Mouse (Mus musculus) lung, postnatal 0 days (tissue): ENCODE measurements around the gene Atpaf1.

ENCODE experiments used
- CTCF ChIP-seq: IDR thresholded peaks from 2 replicates; pipeline ENCODE4 v1.5.1; 2016; ENCODE audit warnings: antibody characterized with exemption, mild to moderate bottlenecking
- EP300 ChIP-seq: IDR thresholded peaks from 2 replicates; pipeline ENCODE4 v1.6.1; 2016; ENCODE audit warnings: antibody characterized with exemption, mild to moderate bottlenecking, control low read depth

DNA sequence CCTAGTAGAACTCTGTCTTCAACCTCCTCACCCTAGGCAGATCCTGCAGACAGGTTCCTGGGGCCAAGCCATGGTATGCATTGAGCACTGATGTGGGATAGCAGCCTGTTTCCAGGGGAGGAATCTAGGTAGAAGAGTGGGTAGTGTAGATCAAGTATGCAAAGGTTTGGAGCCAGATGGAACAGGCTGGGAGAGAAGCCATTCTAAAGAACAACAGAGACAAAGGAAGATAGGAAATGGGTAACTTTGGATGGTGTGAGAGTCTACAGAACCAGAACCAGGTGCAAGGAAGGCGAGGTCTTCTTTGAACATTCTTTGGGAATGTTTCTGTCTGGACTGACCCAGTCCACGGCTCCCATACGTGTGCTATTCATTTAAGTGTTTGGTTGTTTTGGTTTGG is 42.5 kb downstream of the Atpaf1 start:
- no peak for TF ChIP-seq CTCF
- TF ChIP-seq EP300 = no peak
